Mouse (Mus musculus) cerebellum, adult 11-12 months (tissue): ENCODE measurements at regions not wholly inside any gene's neighbourhood (a gene's known extent, or its start where the extent isn't known, plus 50 kb on each side); places are given as distances from the start of the nearest gene placed in this dataset.
"Not testable (repeated sequence)": the region's sequence is repeated elsewhere in the genome, so short reads cannot be mapped to it uniquely, and the experiment has no call there.

Source experiments
- DNase-seq: peaks from one replicate; pipeline ENCODE4 v3.0.0; 2022

GRCm38 (mm10) chr6:20555320-20555883 is 659.9 kb upstream of the Kcnd2 start:
- DNase-seq, result no peak

DNA sequence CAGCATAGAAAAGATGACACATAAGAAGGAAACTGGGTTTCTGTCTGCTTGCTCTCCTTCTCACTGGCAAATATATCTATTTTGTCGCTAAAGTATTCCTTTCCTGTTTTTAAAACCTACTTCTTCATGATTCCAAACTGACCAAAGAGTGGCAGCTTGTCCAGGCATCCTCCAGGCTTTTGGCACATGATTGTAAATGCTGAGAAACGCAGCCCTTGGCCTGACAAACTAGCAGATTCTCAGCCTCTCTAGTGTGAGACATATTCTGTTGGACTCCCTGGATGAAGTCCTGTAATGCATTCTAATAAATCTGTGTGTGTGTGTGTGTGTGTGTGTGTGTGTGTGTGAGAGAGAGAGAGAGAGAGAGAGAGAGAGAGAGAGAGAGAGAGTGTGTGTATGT is 642.7 kb upstream of the Kcnd2 start:
- DNase-seq, result peak; percentile 19

DNA sequence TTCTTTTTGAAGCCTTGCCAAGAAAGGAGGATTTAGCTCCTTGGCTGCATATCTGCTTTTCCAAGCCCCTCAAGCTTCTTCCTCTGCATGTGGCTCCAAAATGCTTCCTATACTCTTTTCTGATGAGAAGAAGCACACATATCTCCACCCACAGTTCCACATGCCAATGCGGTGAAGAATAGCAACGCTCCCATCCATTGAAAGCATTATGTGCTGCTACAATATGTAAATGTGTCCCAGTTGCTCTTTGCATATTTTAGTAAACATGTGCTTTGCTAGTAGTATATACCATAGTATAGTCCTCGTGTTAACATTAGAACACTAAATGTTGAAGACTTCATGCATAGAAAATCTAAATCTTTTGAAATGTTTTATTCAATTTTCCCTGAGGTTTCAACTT is 640.6 kb upstream of the Kcnd2 start:
- no peak for DNase-seq

- no peak for DNase-seq
Measured at GRCm38 (mm10) chr6:20598783-20599182, 616.5 kb upstream of the Kcnd2 start.

- peak; percentile 92 for DNase-seq
Measured at GRCm38 (mm10) chr6:20604170-20604569, 611.1 kb upstream of the Kcnd2 start.

DNA sequence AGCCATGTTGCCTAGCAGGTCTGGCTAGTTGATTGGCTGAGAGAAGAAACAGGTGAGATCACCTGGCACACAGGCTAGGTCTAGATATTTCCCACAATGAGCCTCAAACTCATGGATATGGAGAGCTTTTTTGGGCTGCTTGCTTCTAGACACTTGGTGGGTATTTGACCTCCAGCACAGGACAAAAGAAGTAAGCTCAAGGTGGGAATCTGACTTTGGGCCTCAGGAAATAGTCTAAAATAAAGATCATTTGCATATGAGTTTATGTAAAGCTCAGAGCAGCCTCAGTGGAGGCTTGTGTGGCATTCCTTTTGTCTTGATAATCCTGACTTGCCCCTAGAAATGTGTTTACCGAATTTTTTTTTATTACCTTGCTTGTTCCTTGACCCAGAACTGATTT is 594.8 kb upstream of the Kcnd2 start:
- no peak for DNase-seq

- no peak for DNase-seq
Measured at GRCm38 (mm10) chr6:20626382-20626781, 588.9 kb upstream of the Kcnd2 start.

GRCm38 (mm10) chr6:20627071-20627470 is 588.2 kb upstream of the Kcnd2 start:
- DNase-seq, result no peak

GRCm38 (mm10) chr6:20640301-20640700 is 575.0 kb upstream of the Kcnd2 start:
- peak; percentile 78 for DNase-seq

- peak; percentile 85 for DNase-seq
Measured at GRCm38 (mm10) chr6:20641375-20641774, 573.9 kb upstream of the Kcnd2 start.

DNA sequence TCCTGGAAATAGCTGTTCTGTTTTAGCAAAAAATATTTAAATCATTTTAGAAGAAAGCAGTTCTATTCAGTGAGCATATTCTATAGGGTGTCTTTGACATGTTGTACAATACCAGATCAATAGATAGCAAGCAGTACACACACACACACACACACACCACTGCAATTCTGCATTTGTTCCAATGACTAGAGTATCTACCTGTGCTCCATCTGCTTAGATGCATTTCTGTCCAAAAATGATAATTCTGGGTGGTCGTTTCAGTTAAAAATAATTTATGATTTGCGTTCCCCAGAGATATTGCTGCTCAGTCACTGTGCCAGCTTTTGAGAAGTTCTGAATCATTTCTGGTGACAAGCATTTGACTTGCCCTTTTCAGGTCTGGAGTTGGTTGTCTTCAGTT is 573.5 kb upstream of the Kcnd2 start:
- DNase-seq, result peak; percentile 11

DNA sequence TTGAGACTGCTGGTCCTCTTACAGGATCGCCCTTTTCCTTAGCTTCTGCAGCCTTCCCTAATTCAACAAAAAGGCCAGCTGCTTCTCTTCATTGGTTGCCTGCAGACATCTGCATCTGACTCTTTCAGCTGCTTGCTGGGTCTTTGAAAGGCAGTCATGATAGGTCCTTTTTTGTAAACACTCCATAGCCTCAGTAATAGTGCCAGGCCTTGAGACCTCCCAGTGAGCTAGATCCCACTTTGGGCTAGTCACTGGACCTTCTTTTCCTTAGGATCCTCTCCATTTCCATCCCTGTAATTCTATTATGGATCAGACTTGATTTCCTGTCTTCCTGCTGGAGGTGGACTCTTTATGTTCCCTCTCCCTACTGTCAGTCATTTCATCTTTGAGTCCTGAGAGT is 558.3 kb upstream of the Kcnd2 start:
- no peak for DNase-seq

DNA sequence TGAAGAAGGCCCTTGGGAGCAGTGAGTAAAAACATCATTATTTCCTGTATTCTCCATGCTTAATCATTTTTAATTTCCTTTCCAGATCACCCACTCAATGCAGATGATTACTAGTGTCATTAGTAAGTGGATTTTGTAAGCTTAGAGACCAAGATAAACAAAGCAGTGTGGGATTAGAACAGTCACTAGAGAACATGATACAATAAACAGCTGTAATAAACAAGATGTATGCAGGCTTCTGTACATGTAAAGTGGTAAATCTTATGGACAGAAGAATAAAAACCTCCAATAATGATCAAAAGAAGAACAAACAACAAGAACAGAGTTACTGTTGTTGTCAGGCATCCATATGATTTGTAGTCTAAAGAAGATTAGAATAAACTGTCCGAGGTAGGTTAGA is 542.1 kb upstream of the Kcnd2 start:
- DNase-seq, result no peak

DNA sequence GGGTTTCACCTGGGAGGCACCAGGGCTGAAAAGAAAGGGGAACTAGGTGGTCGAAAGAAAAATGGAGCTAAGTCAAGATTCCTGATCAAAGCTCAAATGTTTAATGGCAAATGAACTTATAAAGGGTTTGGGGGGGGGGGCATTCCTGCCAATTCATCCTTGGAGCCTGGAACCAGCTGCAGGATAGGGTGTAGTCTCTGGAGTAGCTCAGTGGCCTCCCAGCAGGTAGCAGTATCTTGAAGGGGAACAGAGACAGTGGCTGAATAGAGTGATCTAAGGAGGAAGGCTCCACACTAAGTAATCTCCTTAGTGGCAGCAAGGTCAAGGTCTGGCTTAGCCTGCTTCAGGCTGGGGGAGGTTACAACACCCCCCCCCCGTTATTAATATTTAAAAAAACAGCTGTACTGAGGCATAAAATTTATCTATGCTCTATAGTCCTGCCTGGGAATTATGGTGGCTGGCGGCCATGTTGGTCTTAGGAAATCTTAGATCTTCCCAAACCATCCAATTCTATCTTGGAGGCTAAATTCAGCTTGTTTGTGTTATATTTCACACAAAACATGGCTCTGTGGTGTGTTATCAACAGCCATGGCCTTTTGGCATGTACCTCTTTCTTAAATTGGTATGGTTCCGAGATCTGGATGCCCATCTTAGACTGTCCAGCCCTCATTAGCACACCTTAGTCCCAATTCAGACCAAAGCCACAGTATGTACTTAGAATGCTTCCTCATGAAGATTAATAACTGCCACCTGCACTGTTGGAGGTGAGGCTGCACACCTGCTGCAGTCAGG is 528.7 kb upstream of the Kcnd2 start:
- not testable (repeated sequence) for DNase-seq

GRCm38 (mm10) chr6:20687239-20687575 is 528.1 kb upstream of the Kcnd2 start:
- not testable (repeated sequence) for DNase-seq

- DNase-seq, result no peak
Measured at GRCm38 (mm10) chr6:20725948-20726347, 489.4 kb upstream of the Kcnd2 start.

- peak; percentile 61 for DNase-seq
Measured at GRCm38 (mm10) chr6:20739095-20739494, 476.2 kb upstream of the Kcnd2 start.

DNA sequence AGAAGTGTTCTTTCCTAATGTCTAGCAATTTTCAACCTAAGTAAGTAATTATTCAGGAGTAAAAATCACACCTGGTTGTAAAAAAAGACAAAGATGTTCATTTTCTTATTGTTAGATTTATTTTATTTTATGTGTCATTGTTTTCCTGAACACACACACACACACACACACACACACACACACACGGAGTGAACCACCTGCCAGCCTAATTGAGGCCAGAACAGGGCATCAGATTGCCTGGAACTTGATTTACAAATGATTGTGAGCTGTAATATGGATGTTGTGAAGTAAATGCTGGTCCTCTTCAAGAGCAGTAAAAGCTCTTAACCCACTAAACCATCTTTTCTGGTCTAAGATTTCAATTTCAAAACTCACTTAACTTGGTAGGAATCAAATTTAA is 474.9 kb upstream of the Kcnd2 start:
- DNase-seq, result peak; percentile 30

DNA sequence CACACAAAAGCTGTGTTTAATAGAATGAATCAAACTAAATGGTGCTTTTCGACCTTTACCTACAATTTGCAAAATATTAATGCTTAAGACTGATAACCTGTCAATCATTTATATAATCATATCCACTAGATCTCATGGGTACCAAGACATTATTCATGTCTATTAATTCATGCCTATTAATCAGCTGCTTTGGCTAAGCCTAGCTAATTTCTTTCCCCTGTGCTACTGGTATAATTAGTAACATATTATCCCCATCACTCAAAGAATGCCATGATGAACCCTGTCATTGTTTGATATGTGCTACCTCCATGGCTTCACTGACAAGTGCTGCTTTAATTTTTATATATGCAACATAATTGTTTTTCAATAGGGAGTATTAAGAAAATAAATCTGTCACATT is 474.1 kb upstream of the Kcnd2 start:
- DNase-seq, result no peak

DNA sequence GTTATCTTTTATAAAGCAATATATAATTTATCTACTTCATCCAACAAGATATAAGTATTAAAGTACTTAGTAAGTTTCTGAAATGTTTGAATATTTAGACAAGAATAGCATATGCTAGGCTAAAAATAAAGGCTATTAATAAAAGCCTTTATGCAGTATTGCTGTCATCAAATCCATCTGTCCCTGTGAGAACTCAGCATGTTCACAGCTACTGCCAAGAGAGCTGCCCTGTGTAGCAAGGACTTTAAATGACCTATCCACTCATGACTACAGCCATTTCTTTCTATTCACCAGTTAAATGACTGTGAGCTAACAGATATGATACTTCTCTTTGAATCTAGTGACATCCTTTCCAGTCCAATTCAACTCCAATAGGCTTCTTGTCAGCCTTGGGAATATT is 458.1 kb upstream of the Kcnd2 start:
- DNase-seq, result peak; percentile 86

- no peak for DNase-seq
Measured at GRCm38 (mm10) chr6:20761300-20761699, 454.0 kb upstream of the Kcnd2 start.

DNA sequence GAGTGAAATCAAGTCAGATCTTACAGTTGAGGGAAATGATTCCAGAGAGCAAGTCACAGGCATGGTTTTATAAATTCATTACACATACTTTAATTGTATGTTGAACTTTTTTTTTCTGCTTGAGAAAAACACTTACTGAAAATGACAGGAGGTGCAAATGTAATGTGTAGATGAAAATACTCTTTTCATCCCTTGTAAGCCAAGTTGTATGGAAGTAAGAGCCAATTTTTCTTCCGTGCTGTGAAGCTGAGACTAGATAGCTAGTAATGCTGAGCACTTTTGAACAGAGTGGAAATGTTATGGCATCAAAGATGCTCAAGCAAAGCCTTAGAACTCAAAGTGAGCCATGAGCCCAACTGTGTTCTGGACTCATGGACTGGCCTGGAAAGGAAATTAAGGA is 439.4 kb upstream of the Kcnd2 start:
- DNase-seq, result no peak
